Mouse (Mus musculus) hindbrain, embryonic 16.5 days (tissue): ENCODE results near the gene Sgk2. TPM values are rescaled to one million over a fixed set of nuclear protein-coding genes. Genes with fewer than 3 reads are reported as not detected.
A peak's percentile ranks its signal among the peaks of the same experiment; 100 is the strongest.

Source experiments
- ATAC-seq: fragments of 200-750 bp; cut with Nextera tagmentation; 2 replicates; pipeline ENCODE4 v1.8.0; 2017; ENCODE audit warnings: moderate TSS enrichment, moderate library complexity
- H3K27ac ChIP-seq: fragments of 300-500 bp; sonication (generic); 2 replicates; pipeline ENCODE4 v1.5.1; 2014; ENCODE audit warnings: low read depth, mild to moderate bottlenecking, control low read depth, low read length, moderate library complexity
- H3K27me3 ChIP-seq: fragments of 300-500 bp; sonication (generic); replicated peaks from 2 replicates; pipeline ENCODE4 v1.6.1; 2014; ENCODE audit warnings: low read length; ENCODE audit not compliant: control insufficient read depth, insufficient read depth
- H3K36me3 ChIP-seq: fragments of 300-500 bp; sonication (generic); 2 replicates; pipeline ENCODE4 v1.6.1; 2014; ENCODE audit warnings: mild to moderate bottlenecking, low read length, moderate library complexity, mixed read lengths; ENCODE audit not compliant: control insufficient read depth, insufficient read depth
- H3K4me1 ChIP-seq: fragments of 300-500 bp; sonication (generic); 2 replicates; pipeline ENCODE4 v1.6.1; 2014; ENCODE audit warnings: low read depth, low read length; ENCODE audit not compliant: control insufficient read depth, insufficient read depth
- H3K4me2 ChIP-seq: fragments of 300-500 bp; sonication (generic); 2 replicates; pipeline ENCODE4 v1.6.1; 2014; ENCODE audit warnings: mild to moderate bottlenecking, low read length, control low read depth, moderate library complexity
- H3K4me3 ChIP-seq: fragments of 300-500 bp; sonication (generic); 2 replicates; pipeline ENCODE4 v1.5.1; 2014; ENCODE audit warnings: mild to moderate bottlenecking, low read length, control low read depth, moderate library complexity
- H3K9ac ChIP-seq: fragments of 300-500 bp; sonication (generic); 2 replicates; pipeline ENCODE4 v1.6.1; 2014; ENCODE audit warnings: low read depth, mild to moderate bottlenecking, control low read depth, low read length, moderate library complexity
- H3K9me3 ChIP-seq: fragments of 300-500 bp; sonication (generic); 2 replicates; pipeline ENCODE4 v1.6.1; 2014; ENCODE audit warnings: mild to moderate bottlenecking, low read length, moderate library complexity; ENCODE audit not compliant: control insufficient read depth
- WGBS: fragments of 180-500 bp; shearing (Covaris S2); extraction: QIAGEN DNeasy Blood & Tissue Kit; methylation state at CpG from one replicate; pipeline ENCODE4 v1.1.7; 2014; 5-methylcytosine and 5-hydroxymethylcytosine counted together
- polyA plus RNA-seq: library from polyadenylated mRNA; unstranded; fragments of >200 nt; fragmentation: Nextera tagmentation; extraction: Ambion mirVana; gene quantifications from 2 replicates; pipeline ENCODE4 v1.2.1, GENCODE M21; 2015

Gene Sgk2
- polyA plus RNA-seq, result 0.25 and 0.40 TPM in 2 replicates

- no peaks in the 10 kb centered on the region for H3K4me1 ChIP-seq
- no peaks in the 10 kb centered on the region; the same call in 1 of the 2 replicates for H3K27me3 ChIP-seq
- no peak within 1 kb of the TSS for H3K4me2 ChIP-seq
- no peaks in the 10 kb centered on the region for H3K36me3 ChIP-seq
- H3K9ac ChIP-seq, result no peak within 1 kb of the TSS
- no peak within 1 kb of the TSS for H3K4me3 ChIP-seq
- ATAC-seq, result no peak
- no peak within 1 kb of the TSS for H3K27ac ChIP-seq
- no peaks in the 10 kb centered on the region for H3K9me3 ChIP-seq
- WGBS, result 64% methylated on average over 7 of the region's 8 CpGs
These were observed at the start of gene Sgk2 for GRCm38 (mm10) chr2:162987218-162987617. Sgk2 (plus strand) TSS chr2:162987330.

- Histone ChIP-seq H3K27ac (no peak overlapping the region), H3K4me2 (no peak overlapping the region), H3K27me3 (no peaks in the 10 kb centered on the region; the same call in 1 of the 2 replicates), H3K36me3 (peaks cover 40% of the 10 kb centered on the region), H3K9ac (no peak overlapping the region), H3K4me1 (peaks cover 10% of the 10 kb centered on the region), H3K4me3 (no peak overlapping the region), H3K9me3 (no peaks in the 10 kb centered on the region)
- whole genome bisulfite sequencing, result 79% methylated on average over 1 of the region's 1 CpGs
- ATAC-seq, result no peak
These were observed 47.6 kb upstream of the Sgk2 start for GRCm38 (mm10) chr2:162939562-162939961.

- peak within 1 kb of the TSS; percentile 76 for H3K4me3 ChIP-seq
- H3K4me2 ChIP-seq, result peak within 1 kb of the TSS; percentile 85
- peaks cover 21% of the 10 kb centered on the region for H3K36me3 ChIP-seq
- ATAC-seq, result peak; percentile 90
- peak within 1 kb of the TSS; percentile 82 for H3K27ac ChIP-seq
- no peaks in the 10 kb centered on the region; the same call in 1 of the 2 replicates for H3K27me3 ChIP-seq
- H3K9ac ChIP-seq, result peak within 1 kb of the TSS; percentile 84
- peaks cover 10% of the 10 kb centered on the region for H3K4me1 ChIP-seq
- WGBS, result under 1% methylated on average over 38 of the region's 40 CpGs
- no peaks in the 10 kb centered on the region for H3K9me3 ChIP-seq
These were observed 43.8 kb upstream of the Sgk2 start, which contains the start of gene L3mbtl1 for GRCm38 (mm10) chr2:162943148-162943846. L3mbtl1 (plus strand) TSS chr2:162943472.

- no peaks in the 10 kb centered on the region for H3K9me3 ChIP-seq
- peaks cover 10% of the 10 kb centered on the region for H3K4me1 ChIP-seq
- H3K27me3 ChIP-seq, result no peaks in the 10 kb centered on the region; the same call in 1 of the 2 replicates
- peak overlapping the region; percentile 82 for H3K27ac ChIP-seq
- no peak for ATAC-seq
- WGBS, result 3% methylated on average over 11 of the region's 11 CpGs
- peak overlapping the region; percentile 84 for H3K9ac ChIP-seq
- peak overlapping the region; percentile 85 for H3K4me2 ChIP-seq
- H3K4me3 ChIP-seq, result peak overlapping the region; percentile 76
- peaks cover 15% of the 10 kb centered on the region for H3K36me3 ChIP-seq
These were observed 43.2 kb upstream of the Sgk2 start for GRCm38 (mm10) chr2:162943931-162944330.

DNA sequence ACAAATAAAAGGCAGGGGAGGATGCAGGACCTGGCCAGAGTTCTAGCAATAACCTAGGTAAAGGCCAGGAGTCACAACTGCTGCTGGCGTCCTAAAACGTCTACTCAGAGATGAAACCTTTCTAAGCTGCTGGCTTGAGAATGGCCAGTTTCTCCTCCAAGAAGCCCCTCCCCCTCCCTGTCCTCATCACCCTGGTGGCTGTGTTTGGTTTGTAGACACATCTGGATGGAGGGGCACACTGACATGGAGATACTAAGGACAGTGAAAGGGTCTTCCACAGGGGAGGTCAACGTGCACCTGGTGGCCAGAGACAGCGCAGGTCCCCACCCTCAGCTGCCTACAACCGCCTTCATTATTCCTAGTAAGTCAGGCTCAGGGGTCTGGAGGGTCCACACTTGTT, 40.2 kb upstream of the Sgk2 start:
- Histone ChIP-seq H3K9me3 (no peaks in the 10 kb centered on the region), H3K36me3 (no peaks in the 10 kb centered on the region), H3K27me3 (no peaks in the 10 kb centered on the region; the same call in 1 of the 2 replicates), H3K27ac (no peak overlapping the region), H3K4me3 (no peak overlapping the region), H3K4me2 (no peak overlapping the region), H3K4me1 (peaks cover 10% of the 10 kb centered on the region), H3K9ac (no peak overlapping the region)
- WGBS, result 79% methylated on average over 5 of the region's 5 CpGs
- ATAC-seq, result no peak

GRCm38 (mm10) chr2:162947736-162948135, 39.4 kb upstream of the Sgk2 start:
- H3K9ac ChIP-seq, result no peak overlapping the region
- 45% methylated on average over 15 of the region's 15 CpGs for WGBS

GRCm38 (mm10) chr2:162948221-162948620, 38.9 kb upstream of the Sgk2 start:
- Histone ChIP-seq H3K4me3 (peak overlapping the region; percentile 21), H3K27me3 (no peaks in the 10 kb centered on the region; the same call in 1 of the 2 replicates), H3K9me3 (no peaks in the 10 kb centered on the region), H3K9ac (no peak overlapping the region), H3K4me1 (peaks cover 3% of the 10 kb centered on the region), H3K4me2 (peak overlapping the region; percentile 47), H3K36me3 (no peaks in the 10 kb centered on the region), H3K27ac (no peak overlapping the region)
- no peak for ATAC-seq
- 58% methylated on average over 14 of the region's 14 CpGs for WGBS

More at GRCm38 (mm10) chr2:162947736-162948135, 39.4 kb upstream of the Sgk2 start:
- Histone ChIP-seq H3K4me3 (peak overlapping the region; percentile 21), H3K9me3 (no peaks in the 10 kb centered on the region), H3K4me1 (peaks cover 7% of the 10 kb centered on the region), H3K4me2 (peak overlapping the region; percentile 47), H3K27me3 (no peaks in the 10 kb centered on the region; the same call in 1 of the 2 replicates), H3K27ac (no peak overlapping the region), H3K36me3 (no peaks in the 10 kb centered on the region)
- ATAC-seq, result 0 out of 2 replicates have a peak, but pooled peaks have one; percentile 9

DNA sequence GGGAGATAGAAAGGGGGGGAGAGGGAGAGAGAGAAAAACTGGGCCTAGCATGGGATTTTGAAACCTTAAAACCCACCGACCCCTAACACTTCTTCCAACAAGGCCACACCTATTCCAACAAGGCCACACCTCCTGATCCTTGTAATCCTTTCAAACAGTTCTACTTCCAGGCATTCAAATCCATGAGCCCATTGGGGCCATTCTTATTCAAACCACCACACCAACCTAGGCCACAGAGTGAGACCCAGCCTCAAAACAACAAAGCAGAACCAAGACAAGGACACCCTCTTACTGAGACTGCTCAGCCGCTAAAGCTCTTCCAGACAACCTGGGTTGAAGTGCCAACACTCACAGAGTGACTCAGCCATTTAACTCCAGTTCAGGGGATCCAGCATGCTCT, 36.4 kb upstream of the Sgk2 start:
- 96% methylated on average over 2 of the region's 2 CpGs for WGBS
- H3K9me3 ChIP-seq, result no peaks in the 10 kb centered on the region
- no peak overlapping the region for H3K9ac ChIP-seq
- ATAC-seq, result no peak
- no peak overlapping the region for H3K4me3 ChIP-seq
- H3K4me1 ChIP-seq, result no peaks in the 10 kb centered on the region
- H3K36me3 ChIP-seq, result no peaks in the 10 kb centered on the region
- no peak overlapping the region for H3K4me2 ChIP-seq
- no peaks in the 10 kb centered on the region for H3K27me3 ChIP-seq
- H3K27ac ChIP-seq, result no peak overlapping the region

DNA sequence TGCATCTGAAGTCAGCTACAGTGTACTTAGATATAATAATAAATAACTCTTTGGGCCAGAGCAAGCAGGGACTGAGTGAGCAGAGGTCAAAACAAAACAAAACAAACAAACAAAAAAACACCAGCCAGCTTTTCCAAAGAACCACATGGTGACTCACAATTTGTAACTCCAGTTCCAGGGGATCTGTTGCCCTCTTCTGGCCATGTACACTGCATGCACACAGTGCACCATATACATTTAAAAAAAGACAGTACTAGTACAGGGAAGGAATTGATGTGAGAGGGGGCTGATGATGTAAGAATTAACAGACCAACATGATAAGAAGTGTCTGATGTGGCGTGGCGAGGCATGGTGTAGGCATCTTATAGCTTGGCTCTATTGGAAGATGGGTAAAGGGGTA, 30.3 kb upstream of the Sgk2 start:
- Histone ChIP-seq H3K27ac (no peak overlapping the region), H3K36me3 (no peaks in the 10 kb centered on the region; the same call in 1 of the 2 replicates), H3K9ac (no peak overlapping the region), H3K4me1 (no peaks in the 10 kb centered on the region), H3K4me2 (no peak overlapping the region), H3K9me3 (no peaks in the 10 kb centered on the region), H3K4me3 (no peak overlapping the region), H3K27me3 (no peaks in the 10 kb centered on the region)
- ATAC-seq, result no peak
- WGBS, result 97% methylated on average over 2 of the region's 2 CpGs
